Mouse (Mus musculus): ENCODE data around the gene Pfdn4. TPM values are rescaled to one million over a fixed set of nuclear protein-coding genes. Genes with fewer than 3 reads are reported as not detected.
"Not testable (repeated sequence)": the region's sequence is repeated elsewhere in the genome, so short reads cannot be mapped to it uniquely, and the experiment has no call there.

Pfdn4 gene
- 57.2 and 71.5 TPM in 2 replicates for polyA plus RNA-seq (2016; fragmentation: Nextera tagmentation; extraction: Ambion mirVana)

DNA sequence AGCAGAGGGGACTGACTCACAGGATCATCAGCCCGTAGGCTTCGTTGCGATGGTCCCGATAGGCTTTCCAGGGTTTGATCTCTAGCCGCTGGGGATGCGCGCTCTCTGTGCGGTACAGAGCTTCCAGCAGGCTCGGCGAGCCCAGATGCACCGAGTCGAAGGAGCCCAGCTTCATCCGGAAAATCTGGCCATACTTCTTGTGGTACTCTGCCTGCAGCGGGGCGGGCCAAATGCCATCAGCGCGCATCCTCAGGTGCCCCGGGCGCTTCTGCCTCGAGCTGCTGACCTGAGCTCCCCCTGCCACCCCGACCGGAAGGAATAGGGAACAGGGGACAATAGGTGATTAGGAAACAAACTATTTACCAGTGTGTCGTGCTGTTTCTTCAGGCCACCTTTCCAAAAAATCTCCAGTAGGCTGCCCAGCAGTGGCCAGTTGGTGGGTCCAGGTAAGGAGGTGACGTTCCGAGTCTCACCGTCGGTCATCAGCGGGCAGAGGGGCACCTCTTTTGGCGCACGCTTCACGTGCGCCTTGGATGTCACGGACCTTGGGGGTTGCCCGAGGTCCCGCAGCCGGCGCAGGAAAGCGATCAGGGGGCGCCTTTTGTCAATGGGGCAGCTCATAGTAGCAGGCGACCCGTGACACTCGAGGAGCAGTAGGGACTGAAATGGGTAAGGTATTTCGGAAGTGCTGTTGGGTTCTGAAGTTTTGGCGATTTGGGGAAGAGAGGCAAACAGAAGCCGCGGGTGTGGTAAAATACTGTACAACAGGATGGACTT, at the start of gene Pfdn4:
Pfdn4 (plus strand) TSS at position 275 of the 777 bp plus-strand sequence.
- no peaks in the 10 kb centered on the region for H3K36me3 ChIP-seq
- H3K27me3 ChIP-seq (ENCODE audit: insufficient read depth, poor library complexity, severe bottlenecking) = peaks cover 99% of the 10 kb centered on the region
- H3K4me1 ChIP-seq = peaks cover 16% of the 10 kb centered on the region
- DNase-seq (ENCODE audit: low spot score) = no peak
- peak within 1 kb of the TSS; percentile 44 for H3K4me3 ChIP-seq
- no peaks in the 10 kb centered on the region for H3K9me3 ChIP-seq
- WGBS = under 1% methylated on average over 46 of the region's 46 CpGs
- no peak within 1 kb of the TSS for H3K27ac ChIP-seq

DNA sequence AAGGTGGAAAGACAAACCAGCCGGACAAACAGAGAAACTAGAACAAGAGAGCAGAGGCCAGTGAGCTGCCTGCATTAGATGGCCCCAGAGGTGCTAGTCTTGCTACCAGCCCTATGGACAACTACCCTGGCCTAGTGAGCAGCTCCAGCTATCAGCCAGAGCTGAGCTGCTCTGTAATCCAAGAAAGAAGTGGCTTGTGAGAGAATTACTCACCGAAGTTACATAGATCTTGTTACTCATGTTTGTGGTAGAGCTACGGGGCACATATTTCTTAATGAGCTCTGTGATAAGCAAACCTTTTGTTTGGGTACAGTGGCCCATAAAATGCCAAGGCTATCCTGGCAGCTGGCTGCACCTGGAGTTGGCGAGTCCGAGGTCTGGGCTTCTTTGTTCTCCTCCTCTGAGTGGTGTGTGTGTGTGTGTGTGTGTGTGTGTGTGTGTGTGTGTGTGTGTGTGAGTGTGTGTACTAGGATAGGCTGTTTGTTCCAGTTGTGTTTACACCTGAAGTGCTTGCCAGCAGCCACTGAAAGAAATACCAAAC, 49.3 kb upstream of the Pfdn4 start:
- no peaks in the 10 kb centered on the region for H3K9me3 ChIP-seq
- peaks cover 65% of the 10 kb centered on the region for H3K27me3 ChIP-seq (ENCODE audit: insufficient read depth, poor library complexity, severe bottlenecking)
- H3K36me3 ChIP-seq = no peaks in the 10 kb centered on the region
- no peak overlapping the region for H3K4me3 ChIP-seq
- 81% methylated on average over 5 of the region's 5 CpGs for WGBS
- H3K4me1 ChIP-seq = no peaks in the 10 kb centered on the region
- DNase-seq (ENCODE audit: low spot score) = no peak
- H3K27ac ChIP-seq = no peak overlapping the region

DNA sequence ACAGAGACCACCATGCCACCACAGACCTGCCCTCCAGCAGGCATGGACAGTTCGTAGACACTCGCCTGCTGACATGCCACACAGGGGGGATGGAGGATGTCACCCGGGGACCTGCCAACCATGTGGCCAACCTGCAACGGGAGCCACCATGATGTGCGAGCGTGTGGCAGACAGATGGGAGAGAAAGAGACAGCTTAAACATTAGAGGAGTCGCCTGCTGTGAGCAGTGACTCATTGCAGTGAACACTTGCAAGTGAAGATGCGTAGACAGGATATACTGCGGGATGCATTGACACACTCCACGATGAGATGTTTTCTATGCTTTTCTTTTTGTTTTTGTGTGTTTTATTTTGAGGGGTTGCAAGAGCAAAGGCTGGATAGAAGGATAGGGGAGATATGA, 48.6 kb upstream of the Pfdn4 start:
- Histone ChIP-seq H3K4me3 (no peak overlapping the region), H3K36me3 (no peaks in the 10 kb centered on the region), H3K9me3 (no peaks in the 10 kb centered on the region), H3K4me1 (no peaks in the 10 kb centered on the region), H3K27me3 (ENCODE audit: insufficient read depth, poor library complexity, severe bottlenecking) (peaks cover 71% of the 10 kb centered on the region), H3K27ac (no peak overlapping the region)
- no peak for DNase-seq (ENCODE audit: low spot score)
- WGBS = 69% methylated on average over 10 of the region's 10 CpGs

DNA sequence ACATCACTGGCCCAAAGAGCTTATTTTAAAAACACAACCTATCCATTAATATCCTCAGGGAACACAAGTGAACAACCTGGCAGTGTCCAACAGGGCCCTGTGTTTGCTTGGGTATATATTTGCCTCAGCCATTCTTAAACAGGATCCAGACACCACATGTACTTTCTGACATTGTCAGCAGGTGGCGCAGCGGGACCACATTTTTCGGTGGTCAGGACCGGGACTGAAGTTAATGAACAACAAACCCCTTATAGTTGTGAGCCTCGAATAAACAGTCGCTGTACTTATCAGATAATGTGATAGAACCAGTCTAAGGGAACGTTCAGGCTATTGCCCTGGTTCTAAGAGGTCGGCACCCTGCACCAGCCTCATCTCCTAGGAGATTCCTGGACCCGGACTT, 45.3 kb upstream of the Pfdn4 start:
- H3K27ac ChIP-seq = no peak overlapping the region
- no peaks in the 10 kb centered on the region for H3K36me3 ChIP-seq
- no peaks in the 10 kb centered on the region for H3K9me3 ChIP-seq
- DNase-seq (ENCODE audit: low spot score) = peak; percentile 89
- peaks cover 82% of the 10 kb centered on the region for H3K27me3 ChIP-seq (ENCODE audit: insufficient read depth, poor library complexity, severe bottlenecking)
- no peak overlapping the region for H3K4me3 ChIP-seq
- no peaks in the 10 kb centered on the region for H3K4me1 ChIP-seq
- 8% methylated on average over 9 of the region's 9 CpGs for WGBS

DNA sequence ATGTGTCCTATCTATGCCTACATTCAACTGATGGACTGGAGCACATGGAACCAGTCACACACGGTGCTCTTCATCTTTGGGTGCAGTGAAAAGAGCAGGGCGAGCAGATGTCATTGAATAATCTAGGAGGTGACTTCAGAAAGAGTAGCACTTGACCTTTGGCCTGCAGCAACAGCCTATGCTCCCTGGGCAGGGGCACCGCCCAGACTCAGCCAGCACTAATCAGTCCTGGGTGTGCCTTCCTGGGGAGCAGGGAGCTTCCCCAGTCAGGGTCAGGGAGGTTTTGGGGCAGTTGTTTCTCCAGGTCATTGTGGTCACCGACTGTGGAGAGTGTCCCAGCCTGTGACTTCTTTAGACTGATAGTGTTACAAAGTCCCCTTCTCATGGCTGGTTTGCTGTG, 42.4 kb upstream of the Pfdn4 start:
- not testable (repeated sequence) for H3K9me3 ChIP-seq; H3K4me3 ChIP-seq; H3K27ac ChIP-seq; H3K4me1 ChIP-seq; DNase-seq (ENCODE audit: low spot score); H3K36me3 ChIP-seq
- H3K27me3 ChIP-seq (ENCODE audit: insufficient read depth, poor library complexity, severe bottlenecking) = peaks cover 85% of the 10 kb centered on the region
- WGBS = 43% methylated on average over 3 of the region's 4 CpGs

DNA sequence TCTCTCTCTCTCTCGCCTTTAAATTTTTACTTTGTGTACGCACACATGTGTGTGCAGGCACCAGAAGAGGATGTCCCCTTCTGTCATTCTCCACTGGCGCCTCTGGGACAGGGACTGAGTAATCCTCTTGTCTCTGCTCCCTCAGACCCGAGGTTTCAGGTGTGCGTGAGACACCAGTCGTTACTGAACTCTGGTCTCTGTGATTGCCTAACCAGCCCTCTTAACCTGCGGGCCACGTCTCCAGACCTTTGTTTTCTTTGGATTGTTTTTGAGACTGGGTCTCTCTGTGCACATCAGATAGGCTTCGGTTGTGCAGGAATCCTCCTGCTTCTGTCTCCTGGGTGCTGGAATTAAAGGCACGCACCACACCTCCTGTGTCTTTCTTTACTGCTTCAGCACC, 37.0 kb upstream of the Pfdn4 start:
- 69% methylated on average over 10 of the region's 10 CpGs for WGBS
- Histone ChIP-seq H3K4me3 (no peak overlapping the region), H3K4me1 (peaks cover 5% of the 10 kb centered on the region; the same call in 1 of the 2 replicates), H3K27me3 (ENCODE audit: insufficient read depth, poor library complexity, severe bottlenecking) (peaks cover 88% of the 10 kb centered on the region), H3K27ac (no peak overlapping the region), H3K9me3 (no peaks in the 10 kb centered on the region), H3K36me3 (no peaks in the 10 kb centered on the region)
- no peak for DNase-seq (ENCODE audit: low spot score)

DNA sequence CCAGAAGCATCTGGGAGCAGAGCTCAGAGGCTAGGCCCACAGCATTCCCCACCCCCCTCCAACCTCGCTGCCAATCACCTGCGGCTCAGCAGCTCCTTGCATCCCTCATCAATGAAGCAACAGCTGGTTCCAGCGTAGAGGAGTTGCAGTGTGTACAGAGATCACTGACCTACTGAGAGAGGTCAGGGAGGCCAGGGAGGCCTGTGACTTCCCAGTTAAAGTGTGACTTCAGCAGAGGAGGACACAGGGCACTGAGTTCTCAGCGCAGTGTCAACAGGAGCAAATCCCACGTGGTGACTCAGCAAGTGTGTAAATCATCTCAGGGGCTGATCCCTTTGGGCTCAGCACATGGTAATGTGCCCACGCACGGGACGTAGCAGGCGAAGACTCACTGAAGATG, 36.4 kb upstream of the Pfdn4 start:
- no peak for DNase-seq (ENCODE audit: low spot score)
- Histone ChIP-seq H3K36me3 (no peaks in the 10 kb centered on the region), H3K4me3 (no peak overlapping the region), H3K27ac (no peak overlapping the region), H3K27me3 (ENCODE audit: insufficient read depth, poor library complexity, severe bottlenecking) (peaks cover 86% of the 10 kb centered on the region), H3K9me3 (no peaks in the 10 kb centered on the region), H3K4me1 (peaks cover 5% of the 10 kb centered on the region; the same call in 1 of the 2 replicates)
- WGBS = 55% methylated on average over 9 of the region's 9 CpGs

DNA sequence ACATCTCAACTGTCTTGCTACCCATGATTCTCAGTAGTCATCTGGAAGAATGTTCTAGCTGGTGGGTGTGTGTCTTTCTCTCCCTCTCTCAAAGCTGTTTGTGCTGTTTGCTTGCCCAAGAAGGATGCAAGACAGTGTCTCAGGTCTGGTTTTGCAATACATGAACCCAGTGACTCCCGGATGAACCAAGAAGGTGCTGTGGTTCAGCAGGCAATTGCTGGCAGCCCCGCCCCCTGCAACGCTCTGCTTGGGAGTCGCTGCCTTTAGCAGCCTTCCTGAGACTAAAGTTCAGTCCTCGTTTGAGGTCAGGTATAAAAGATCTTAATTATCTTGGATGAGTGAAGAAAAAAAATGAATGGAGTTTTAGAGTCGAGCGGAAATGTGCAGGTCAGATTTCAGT, 34.6 kb upstream of the Pfdn4 start:
- Histone ChIP-seq H3K27ac (no peak overlapping the region), H3K9me3 (no peaks in the 10 kb centered on the region), H3K4me1 (peaks cover 5% of the 10 kb centered on the region; the same call in 1 of the 2 replicates), H3K4me3 (no peak overlapping the region), H3K27me3 (ENCODE audit: insufficient read depth, poor library complexity, severe bottlenecking) (peaks cover 80% of the 10 kb centered on the region), H3K36me3 (no peaks in the 10 kb centered on the region)
- 72% methylated on average over 7 of the region's 7 CpGs for WGBS
- no peak for DNase-seq (ENCODE audit: low spot score)

DNA sequence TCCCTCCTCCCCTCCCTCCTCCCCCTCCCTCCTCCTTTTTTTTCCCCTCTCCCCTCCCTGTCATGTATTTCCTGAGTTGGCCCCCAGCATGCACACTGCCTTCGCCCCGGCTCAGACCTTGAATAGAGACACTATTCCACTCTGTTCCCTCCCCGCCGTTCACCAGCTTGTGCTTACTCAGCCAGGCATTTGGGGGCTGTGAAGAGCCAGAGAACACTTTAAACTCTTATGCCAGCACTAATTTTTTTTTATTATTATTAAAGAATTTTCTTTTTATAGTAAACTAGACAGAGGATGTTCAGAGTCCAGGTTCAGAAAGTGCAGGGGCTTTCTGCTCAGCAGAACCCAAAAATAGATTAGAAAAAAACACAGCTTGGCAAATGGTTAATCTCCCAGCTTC, 31.4 kb upstream of the Pfdn4 start:
- peaks cover 82% of the 10 kb centered on the region for H3K27me3 ChIP-seq (ENCODE audit: insufficient read depth, poor library complexity, severe bottlenecking)
- no peak for DNase-seq (ENCODE audit: low spot score)
- peaks cover 6% of the 10 kb centered on the region for H3K4me1 ChIP-seq
- no peak overlapping the region for H3K4me3 ChIP-seq
- no peaks in the 10 kb centered on the region for H3K9me3 ChIP-seq
- no peaks in the 10 kb centered on the region for H3K36me3 ChIP-seq
- no peak overlapping the region for H3K27ac ChIP-seq
- 66% methylated on average over 4 of the region's 4 CpGs for WGBS

DNA sequence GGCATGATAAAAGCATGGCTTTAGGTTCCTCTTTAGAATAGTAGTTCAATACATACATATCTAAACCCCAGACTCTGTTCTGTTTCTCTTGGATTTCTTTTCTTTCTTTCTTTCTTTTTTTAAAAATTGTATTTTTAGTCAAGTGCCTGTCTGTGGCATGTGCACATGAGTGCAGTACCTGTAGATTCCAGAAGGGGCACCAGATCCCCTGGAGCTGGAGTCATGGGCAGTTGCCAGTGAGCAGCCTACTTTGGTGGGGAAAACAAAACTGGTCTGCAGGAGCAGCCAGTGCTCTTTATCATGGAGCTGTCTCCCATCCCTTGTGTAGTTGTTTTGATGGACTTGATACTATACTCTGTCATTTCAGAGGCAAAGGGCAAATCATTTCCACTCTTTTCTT, 28.2 kb upstream of the Pfdn4 start:
- H3K27ac ChIP-seq = no peak overlapping the region
- no peak overlapping the region for H3K4me3 ChIP-seq
- DNase-seq (ENCODE audit: low spot score) = no peak
- peaks cover 86% of the 10 kb centered on the region for H3K27me3 ChIP-seq (ENCODE audit: insufficient read depth, poor library complexity, severe bottlenecking)
- no peaks in the 10 kb centered on the region for H3K9me3 ChIP-seq
- no peaks in the 10 kb centered on the region for H3K36me3 ChIP-seq
- H3K4me1 ChIP-seq = peaks cover 4% of the 10 kb centered on the region

DNA sequence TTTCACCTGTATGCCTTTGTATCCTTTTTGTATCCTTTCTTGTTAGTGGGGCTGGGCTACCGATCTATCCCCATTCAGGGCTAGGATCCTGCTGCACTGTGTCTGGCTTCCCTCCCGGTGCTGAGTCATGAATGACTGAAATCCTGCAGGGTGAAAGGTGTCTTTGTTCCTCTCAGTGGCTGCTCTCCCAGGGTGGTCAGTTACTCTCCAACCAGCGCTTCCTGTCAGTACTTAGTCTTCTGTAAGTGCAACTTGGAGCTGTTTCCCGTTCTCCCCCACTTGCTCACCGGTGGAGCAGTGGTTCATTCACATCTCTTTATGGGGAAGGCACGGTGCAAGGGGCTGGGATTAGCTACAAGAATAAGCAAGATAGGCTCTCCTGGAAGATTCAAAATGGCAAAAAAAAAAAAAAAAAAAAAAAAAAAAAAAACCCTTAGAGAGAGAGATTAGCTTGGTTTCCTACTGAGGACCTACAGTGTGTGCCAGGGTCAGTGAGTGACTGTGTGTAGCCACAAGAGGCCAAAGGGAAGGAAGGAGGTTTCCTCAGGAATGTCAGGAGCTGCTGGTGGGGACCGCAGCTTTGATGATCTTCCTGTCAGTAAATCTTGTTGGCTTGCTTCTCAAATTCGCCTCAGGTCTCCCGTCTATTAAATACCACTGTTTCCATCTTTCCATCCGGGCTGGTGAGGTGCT, 26.5 kb upstream of the Pfdn4 start:
- Histone ChIP-seq H3K27ac (no peak overlapping the region), H3K4me1 (peaks cover 4% of the 10 kb centered on the region), H3K36me3 (no peaks in the 10 kb centered on the region), H3K9me3 (0 out of 2 replicates have a peak, but pooled peaks cover 2% of the 10 kb centered on the region), H3K4me3 (no peak overlapping the region), H3K27me3 (ENCODE audit: insufficient read depth, poor library complexity, severe bottlenecking) (peaks cover 90% of the 10 kb centered on the region)
- 14% methylated on average over 10 of the region's 10 CpGs for WGBS
- DNase-seq (ENCODE audit: low spot score) = no peak

DNA sequence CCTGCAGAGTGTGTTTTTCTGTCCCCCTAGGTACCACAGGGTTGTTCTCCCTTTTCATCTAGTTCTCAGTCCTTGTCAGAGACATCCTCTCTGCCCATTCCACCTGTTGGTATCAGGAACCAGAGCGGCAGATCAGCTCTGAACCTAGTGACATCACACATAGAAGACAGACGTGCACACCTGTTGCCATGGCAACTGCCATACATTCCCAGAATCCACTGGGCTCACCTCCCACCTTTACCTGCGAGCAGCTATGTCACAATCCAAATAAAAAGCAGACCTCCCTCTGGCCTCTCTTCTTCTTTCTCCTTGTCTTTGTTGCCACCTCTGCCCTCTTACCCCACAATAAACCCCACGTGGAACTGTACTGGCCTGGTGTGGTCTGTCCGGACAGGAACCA, 25.6 kb upstream of the Pfdn4 start:
- peaks cover 4% of the 10 kb centered on the region for H3K4me1 ChIP-seq
- H3K4me3 ChIP-seq = no peak overlapping the region
- peaks cover 94% of the 10 kb centered on the region for H3K27me3 ChIP-seq (ENCODE audit: insufficient read depth, poor library complexity, severe bottlenecking)
- DNase-seq (ENCODE audit: low spot score) = no peak
- no peaks in the 10 kb centered on the region for H3K36me3 ChIP-seq
- H3K27ac ChIP-seq = no peak overlapping the region
- 77% methylated on average over 5 of the region's 5 CpGs for WGBS
- 0 out of 2 replicates have a peak, but pooled peaks cover 2% of the 10 kb centered on the region for H3K9me3 ChIP-seq

DNA sequence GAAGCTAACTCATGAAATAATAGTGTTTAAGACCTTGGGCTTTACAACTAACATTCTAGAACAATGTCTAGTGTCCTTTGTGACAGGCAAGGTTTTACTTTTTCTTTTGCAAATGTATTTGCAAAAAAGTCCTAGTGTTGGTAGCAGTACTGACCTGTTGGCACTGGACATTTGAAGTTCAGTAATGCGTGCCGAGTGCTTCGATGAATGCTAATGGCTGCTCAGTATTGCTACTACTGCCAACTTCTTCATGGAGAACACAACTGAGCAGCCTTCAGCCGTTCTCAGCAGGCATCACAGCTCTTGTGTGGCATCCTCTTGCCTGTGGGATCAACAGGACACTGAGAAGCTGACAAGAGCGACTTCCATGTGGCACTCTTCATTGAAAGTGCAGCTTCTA, 22.1 kb upstream of the Pfdn4 start:
- Histone ChIP-seq H3K4me1 (peaks cover 10% of the 10 kb centered on the region), H3K27me3 (ENCODE audit: insufficient read depth, poor library complexity, severe bottlenecking) (peaks cover 77% of the 10 kb centered on the region), H3K9me3 (0 out of 2 replicates have a peak, but pooled peaks cover 2% of the 10 kb centered on the region), H3K4me3 (no peak overlapping the region), H3K27ac (no peak overlapping the region), H3K36me3 (no peaks in the 10 kb centered on the region)
- 93% methylated on average over 5 of the region's 5 CpGs for WGBS
- DNase-seq (ENCODE audit: low spot score) = no peak

Data from heart, embryonic 10.5 days (tissue).